ENCODE assay signal across 7 mouse cellular contexts in the genomic region with DNA sequence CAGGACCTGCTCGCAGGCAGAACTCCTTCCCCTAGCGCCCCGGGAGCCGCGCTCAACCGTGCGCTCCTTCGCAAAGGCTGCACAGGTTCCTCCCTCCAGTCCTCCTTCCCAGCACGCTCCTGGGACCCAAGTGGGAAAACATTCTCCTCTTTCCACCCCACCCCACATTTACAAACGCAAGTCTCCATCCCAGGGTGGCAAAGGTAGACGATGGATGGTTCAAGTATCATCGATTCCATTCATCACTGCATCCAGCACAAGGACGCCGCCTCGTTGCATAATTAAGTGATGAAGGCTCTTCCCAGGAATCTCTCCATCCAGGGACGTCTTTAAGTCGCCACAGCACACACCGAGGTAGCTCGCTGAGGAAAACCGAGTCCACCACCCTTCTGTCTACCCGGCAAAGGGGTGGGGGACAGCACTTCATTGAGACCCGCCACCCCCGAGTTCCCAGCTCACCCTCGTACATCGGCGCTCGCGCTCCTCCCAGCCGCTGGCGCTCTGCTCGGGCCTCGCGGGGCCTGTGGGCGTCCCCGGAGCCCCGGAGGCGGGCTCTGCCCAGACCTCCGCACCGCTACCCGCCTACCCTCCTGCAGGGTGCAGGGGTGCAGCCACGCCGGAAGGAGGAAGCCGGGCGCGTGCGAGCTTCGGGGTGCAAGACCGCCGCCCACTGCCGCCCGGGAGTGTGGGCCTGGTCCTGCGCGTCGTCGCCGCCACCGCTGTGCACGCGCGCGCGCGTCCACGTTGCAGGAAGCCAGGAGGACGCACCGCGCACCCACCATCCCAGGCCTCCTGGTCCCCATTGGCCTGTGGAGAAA. TPM values are rescaled to one million over a fixed set of nuclear protein-coding genes. Genes with fewer than 3 reads are reported as not detected.
A peak's percentile ranks its signal among the peaks of the same experiment; 100 is the strongest.
DNase-seq lines count a peak whose midpoint lies in the region; ATAC-seq and TF ChIP-seq lines count a peak whose summit lies in the region.

A gene (minus strand): TSS at position 731 of the 818 bp plus-strand sequence.

- 0 out of 2 replicates have a peak, but pooled peaks cover 3% of the 10 kb centered on the region for H3K27me3 ChIP-seq in embryonic facial prominence, embryonic 15.5 days
- H3K27me3 ChIP-seq in limb, embryonic 13.5 days: peaks cover 15% of the 10 kb centered on the region
- H3K27me3 ChIP-seq in midbrain, embryonic 15.5 days (replicated peaks): no peaks in the 10 kb centered on the region

- peak within 1 kb of the TSS; percentile 44 for H3K9ac ChIP-seq in embryonic facial prominence, embryonic 15.5 days
- peak within 1 kb of the TSS; percentile 85 for H3K9ac ChIP-seq in limb, embryonic 13.5 days
- H3K9ac ChIP-seq in midbrain, embryonic 15.5 days: peak within 1 kb of the TSS; percentile 84

- WGBS in bone marrow, adult 2 months: under 1% methylated on average over 67 of the region's 67 CpGs
- under 1% methylated on average over 67 of the region's 67 CpGs for WGBS in embryonic facial prominence, embryonic 15.5 days
- WGBS in limb, embryonic 13.5 days: under 1% methylated on average over 67 of the region's 67 CpGs
- WGBS in midbrain, embryonic 15.5 days: under 1% methylated on average over 67 of the region's 67 CpGs

- peak within 1 kb of the TSS; percentile 82 for H3K4me2 ChIP-seq in embryonic facial prominence, embryonic 15.5 days (replicated peaks)
- H3K4me2 ChIP-seq in limb, embryonic 13.5 days (replicated peaks): peak within 1 kb of the TSS; percentile 73
- peak within 1 kb of the TSS; percentile 59 for H3K4me2 ChIP-seq in midbrain, embryonic 15.5 days

- H3K4me1 ChIP-seq in bone marrow, adult 2 months (ENCODE audit: control insufficient read depth, insufficient read depth, low read length): no peaks in the 10 kb centered on the region; the same call in 1 of the 2 replicates
- H3K4me1 ChIP-seq in embryonic facial prominence, embryonic 15.5 days: peaks cover 7% of the 10 kb centered on the region; the same call in 1 of the 2 replicates
- H3K4me1 ChIP-seq in limb, embryonic 13.5 days: peaks cover 14% of the 10 kb centered on the region
- H3K4me1 ChIP-seq in midbrain, embryonic 15.5 days: peaks cover 39% of the 10 kb centered on the region

- H3K36me3 ChIP-seq in embryonic facial prominence, embryonic 15.5 days: no peaks in the 10 kb centered on the region
- 0 out of 2 replicates have a peak, but pooled peaks cover 2% of the 10 kb centered on the region for H3K36me3 ChIP-seq in limb, embryonic 13.5 days
- H3K36me3 ChIP-seq in midbrain, embryonic 15.5 days (replicated peaks): peaks cover 6% of the 10 kb centered on the region; the same call in 1 of the 2 replicates

- TF ChIP-seq CTCF in bone marrow, adult 2 months (IDR thresholded peaks at IDR 0.05; ENCODE audit: control insufficient read depth, insufficient read depth, low read length): no peak

- no peak; the same call in 1 of the 2 replicates for TF ChIP-seq POLR2A in bone marrow, adult 2 months (IDR thresholded peaks at IDR 0.05; ENCODE audit: borderline replicate concordance, control insufficient read depth, low read depth, low read length)

- H3K27ac ChIP-seq in bone marrow, adult 2 months (ENCODE audit: control insufficient read depth, insufficient read depth, low read depth, low read length, poor library complexity): peak within 1 kb of the TSS; percentile 58
- peak within 1 kb of the TSS; percentile 72 for H3K27ac ChIP-seq in embryonic facial prominence, embryonic 15.5 days (replicated peaks)
- H3K27ac ChIP-seq in limb, embryonic 13.5 days: peak within 1 kb of the TSS; percentile 69; the same call in 1 of the 2 replicates
- H3K27ac ChIP-seq in midbrain, embryonic 15.5 days: peak within 1 kb of the TSS; percentile 94

- peak within 1 kb of the TSS; percentile 76 for H3K4me3 ChIP-seq in bone marrow, adult 2 months (replicated peaks; ENCODE audit: control insufficient read depth, low read depth, low read length)
- peak within 1 kb of the TSS; percentile 70 for H3K4me3 ChIP-seq in embryonic facial prominence, embryonic 15.5 days (replicated peaks)
- peak within 1 kb of the TSS; percentile 79 for H3K4me3 ChIP-seq in limb, embryonic 13.5 days
- H3K4me3 ChIP-seq in midbrain, embryonic 15.5 days: peak within 1 kb of the TSS; percentile 78

- ATAC-seq in embryonic facial prominence, embryonic 15.5 days (ENCODE audit: insufficient number of reproducible peaks, low FRiP score, low TSS enrichment, low read depth): peak; percentile 87
- ATAC-seq in limb, embryonic 13.5 days (ENCODE audit: low FRiP score, low read depth): peak; percentile 81
- peak; percentile 96 for ATAC-seq in midbrain, embryonic 15.5 days (replicated peaks)

- no peaks in the 10 kb centered on the region for H3K9me3 ChIP-seq in embryonic facial prominence, embryonic 15.5 days (replicated peaks)
- H3K9me3 ChIP-seq in limb, embryonic 13.5 days: no peaks in the 10 kb centered on the region
- no peaks in the 10 kb centered on the region for H3K9me3 ChIP-seq in midbrain, embryonic 15.5 days

- peak; percentile 31 to 33 for DNase-seq in heart, adult 9 months (ENCODE audit: low spot score in 2 of 2)
- peak; percentile 4 for DNase-seq in kidney, adult 9 months
- DNase-seq in spleen, postnatal 10 days (ENCODE audit: low spot score in 2 of 2): peak; percentile 48 to 82

RNA-seq across cellular contexts. Expression of the gene that starts here (rescaled TPM):
- 7.1 and 10.6 TPM in 2 replicates for polyA plus RNA-seq in bone marrow, adult 2 months (2011; ENCODE audit: insufficient read depth, insufficient read length, low replicate concordance, missing spikeins)
- polyA plus RNA-seq in embryonic facial prominence, embryonic 15.5 days (2015; fragmentation: Nextera tagmentation; extraction: Ambion mirVana): 7.5 and 9.4 TPM in 2 replicates
- polyA plus RNA-seq in limb, embryonic 13.5 days (2015; fragmentation: Nextera tagmentation; extraction: Ambion mirVana): 12.6 and 12.7 TPM in 2 replicates
- 65.1 and 65.9 TPM in 2 replicates for polyA plus RNA-seq in midbrain, embryonic 15.5 days (2015; fragmentation: Nextera tagmentation; extraction: Ambion mirVana)

Comparison
In these comparisons a context has a peak if more than half of its experiments do, and no peak if none do; other contexts are left out.
1. Peak in every context shown above with its lines: DNase-seq, ATAC-seq, H3K4me3 ChIP-seq and H3K27ac ChIP-seq.
2. DNase-seq: peak in every context shown above with its lines; median percentile 65 in spleen, postnatal 10 days; 32 in heart, adult 9 months; 4 in kidney, adult 9 months.